Mouse (Mus musculus): Measurements from ENCODE around the gene Sidt1. TPM values are rescaled to one million over a fixed set of nuclear protein-coding genes. Genes with fewer than 3 reads are reported as not detected.
A peak's percentile ranks its signal among the peaks of the same experiment; 100 is the strongest.
"Not testable (repeated sequence)": the region's sequence is repeated elsewhere in the genome, so short reads cannot be mapped to it uniquely, and the experiment has no call there.

The Sidt1 gene
- polyA plus RNA-seq, 1 experiment from 2014 or later = 7.6 TPM

GRCm38 (mm10) chr16:44320232-44320631 is 12.8 kb downstream of the Sidt1 start:
- ATAC-seq (ENCODE audit: low FRiP score, low TSS enrichment) (no peak), DNase-seq (peak; percentile 16)
- Histone ChIP-seq H3K27ac (replicated peaks; ENCODE audit: low read depth, low read length) (no peak overlapping the region), H3K4me1 (ENCODE audit: control insufficient read depth, insufficient read depth, low read length) (no peaks in the 10 kb centered on the region), H3K4me3 (replicated peaks; ENCODE audit: low read depth, low read length) (no peak overlapping the region), H3K36me3 (ENCODE audit: control insufficient read depth, insufficient read depth, low read length) (no peaks in the 10 kb centered on the region), H3K4me2 (ENCODE audit: low read length) (no peak overlapping the region), H3K27me3 (ENCODE audit: control insufficient read depth, insufficient read depth, low read length) (no peaks in the 10 kb centered on the region), H3K9me3 (ENCODE audit: control insufficient read depth, low read length) (no peaks in the 10 kb centered on the region), H3K9ac (replicated peaks; ENCODE audit: low read length) (no peak overlapping the region)
- WGBS = 55% methylated on average over 3 of the region's 3 CpGs

- H3K4me3 ChIP-seq (replicated peaks; ENCODE audit: low read depth, low read length) = no peak overlapping the region
- no peak overlapping the region for H3K4me2 ChIP-seq (ENCODE audit: low read length)
- DNase-seq = no peak
- H3K9ac ChIP-seq (replicated peaks; ENCODE audit: low read length) = no peak overlapping the region
- no peak overlapping the region for H3K27ac ChIP-seq (replicated peaks; ENCODE audit: low read depth, low read length)
- no peaks in the 10 kb centered on the region for H3K9me3 ChIP-seq (ENCODE audit: control insufficient read depth, low read length)
- no peaks in the 10 kb centered on the region for H3K36me3 ChIP-seq (ENCODE audit: control insufficient read depth, insufficient read depth, low read length)
- 80% methylated on average over 4 of the region's 4 CpGs for WGBS
- ATAC-seq (ENCODE audit: low FRiP score, low TSS enrichment) = no peak
- H3K4me1 ChIP-seq (ENCODE audit: control insufficient read depth, insufficient read depth, low read length) = no peaks in the 10 kb centered on the region
- H3K27me3 ChIP-seq (ENCODE audit: control insufficient read depth, insufficient read depth, low read length) = no peaks in the 10 kb centered on the region
These were observed 16.6 kb downstream of the Sidt1 start for GRCm38 (mm10) chr16:44316350-44316749.

GRCm38 (mm10) chr16:44313422-44313821 is 19.6 kb downstream of the Sidt1 start:
- Histone ChIP-seq H3K36me3 (ENCODE audit: control insufficient read depth, insufficient read depth, low read length) (no peaks in the 10 kb centered on the region), H3K27ac (replicated peaks; ENCODE audit: low read depth, low read length) (no peak overlapping the region), H3K4me3 (replicated peaks; ENCODE audit: low read depth, low read length) (no peak overlapping the region), H3K4me2 (ENCODE audit: low read length) (no peak overlapping the region), H3K9me3 (ENCODE audit: control insufficient read depth, low read length) (no peaks in the 10 kb centered on the region), H3K27me3 (ENCODE audit: control insufficient read depth, insufficient read depth, low read length) (no peaks in the 10 kb centered on the region), H3K9ac (replicated peaks; ENCODE audit: low read length) (no peak overlapping the region), H3K4me1 (ENCODE audit: control insufficient read depth, insufficient read depth, low read length) (no peaks in the 10 kb centered on the region)
- ATAC-seq (ENCODE audit: low FRiP score, low TSS enrichment) = no peak
- WGBS = 86% methylated on average over 4 of the region's 4 CpGs
- DNase-seq = no peak

GRCm38 (mm10) chr16:44305606-44306005 is 27.4 kb downstream of the Sidt1 start:
- H3K27me3 ChIP-seq (ENCODE audit: control insufficient read depth, insufficient read depth, low read length) = no peaks in the 10 kb centered on the region
- H3K27ac ChIP-seq (replicated peaks; ENCODE audit: low read depth, low read length) = no peak overlapping the region
- ATAC-seq (ENCODE audit: low FRiP score, low TSS enrichment) (no peak), DNase-seq (no peak)
- H3K9me3 ChIP-seq (ENCODE audit: control insufficient read depth, low read length) = no peaks in the 10 kb centered on the region
- H3K9ac ChIP-seq (replicated peaks; ENCODE audit: low read length) = no peak overlapping the region
- no peak overlapping the region for H3K4me3 ChIP-seq (replicated peaks; ENCODE audit: low read depth, low read length)
- 59% methylated on average over 3 of the region's 3 CpGs for WGBS
- no peaks in the 10 kb centered on the region for H3K36me3 ChIP-seq (ENCODE audit: control insufficient read depth, insufficient read depth, low read length)
- no peaks in the 10 kb centered on the region for H3K4me1 ChIP-seq (ENCODE audit: control insufficient read depth, insufficient read depth, low read length)
- H3K4me2 ChIP-seq (ENCODE audit: low read length) = no peak overlapping the region

- Histone ChIP-seq H3K27ac (replicated peaks; ENCODE audit: low read depth, low read length) (no peak overlapping the region), H3K9ac (replicated peaks; ENCODE audit: low read length) (no peak overlapping the region), H3K4me1 (ENCODE audit: control insufficient read depth, insufficient read depth, low read length) (no peaks in the 10 kb centered on the region), H3K27me3 (ENCODE audit: control insufficient read depth, insufficient read depth, low read length) (no peaks in the 10 kb centered on the region), H3K9me3 (ENCODE audit: control insufficient read depth, low read length) (no peaks in the 10 kb centered on the region), H3K4me3 (replicated peaks; ENCODE audit: low read depth, low read length) (no peak overlapping the region), H3K36me3 (ENCODE audit: control insufficient read depth, insufficient read depth, low read length) (no peaks in the 10 kb centered on the region), H3K4me2 (ENCODE audit: low read length) (no peak overlapping the region)
- WGBS = 81% methylated on average over 2 of the region's 2 CpGs
- no peak for DNase-seq
- ATAC-seq (ENCODE audit: low FRiP score, low TSS enrichment) = no peak
These were observed 29.2 kb downstream of the Sidt1 start for GRCm38 (mm10) chr16:44303822-44304221.

- DNase-seq (peak; percentile 27), ATAC-seq (ENCODE audit: low FRiP score, low TSS enrichment) (no peak)
- Histone ChIP-seq H3K27ac (replicated peaks; ENCODE audit: low read depth, low read length) (no peak overlapping the region), H3K9ac (replicated peaks; ENCODE audit: low read length) (no peak overlapping the region), H3K36me3 (ENCODE audit: control insufficient read depth, insufficient read depth, low read length) (no peaks in the 10 kb centered on the region), H3K27me3 (ENCODE audit: control insufficient read depth, insufficient read depth, low read length) (no peaks in the 10 kb centered on the region), H3K4me1 (ENCODE audit: control insufficient read depth, insufficient read depth, low read length) (no peaks in the 10 kb centered on the region), H3K9me3 (ENCODE audit: control insufficient read depth, low read length) (no peaks in the 10 kb centered on the region), H3K4me3 (replicated peaks; ENCODE audit: low read depth, low read length) (no peak overlapping the region), H3K4me2 (ENCODE audit: low read length) (no peak overlapping the region)
- 56% methylated on average over 10 of the region's 10 CpGs for WGBS
These were observed 30.7 kb downstream of the Sidt1 start for GRCm38 (mm10) chr16:44302126-44302892.

- Histone ChIP-seq H3K27ac (replicated peaks; ENCODE audit: low read depth, low read length) (no peak overlapping the region), H3K4me2 (ENCODE audit: low read length) (no peak overlapping the region), H3K9ac (replicated peaks; ENCODE audit: low read length) (no peak overlapping the region), H3K9me3 (ENCODE audit: control insufficient read depth, low read length) (no peaks in the 10 kb centered on the region), H3K36me3 (ENCODE audit: control insufficient read depth, insufficient read depth, low read length) (no peaks in the 10 kb centered on the region), H3K27me3 (ENCODE audit: control insufficient read depth, insufficient read depth, low read length) (no peaks in the 10 kb centered on the region), H3K4me3 (replicated peaks; ENCODE audit: low read depth, low read length) (no peak overlapping the region), H3K4me1 (ENCODE audit: control insufficient read depth, insufficient read depth, low read length) (no peaks in the 10 kb centered on the region)
- ATAC-seq (ENCODE audit: low FRiP score, low TSS enrichment) (no peak), DNase-seq (no peak)
- WGBS = 82% methylated on average over 20 of the region's 20 CpGs
These were observed 33.4 kb downstream of the Sidt1 start for GRCm38 (mm10) chr16:44299438-44300093.

GRCm38 (mm10) chr16:44293960-44294359 is 39.0 kb downstream of the Sidt1 start:
- Histone ChIP-seq H3K4me1 (ENCODE audit: control insufficient read depth, insufficient read depth, low read length) (no peaks in the 10 kb centered on the region), H3K4me3 (replicated peaks; ENCODE audit: low read depth, low read length) (no peak overlapping the region), H3K36me3 (ENCODE audit: control insufficient read depth, insufficient read depth, low read length) (no peaks in the 10 kb centered on the region), H3K9ac (replicated peaks; ENCODE audit: low read length) (no peak overlapping the region), H3K27ac (replicated peaks; ENCODE audit: low read depth, low read length) (no peak overlapping the region), H3K27me3 (ENCODE audit: control insufficient read depth, insufficient read depth, low read length) (no peaks in the 10 kb centered on the region), H3K4me2 (ENCODE audit: low read length) (no peak overlapping the region), H3K9me3 (ENCODE audit: control insufficient read depth, low read length) (no peaks in the 10 kb centered on the region)
- no peak for ATAC-seq (ENCODE audit: low FRiP score, low TSS enrichment)
- DNase-seq = no peak

- WGBS = 92% methylated on average over 2 of the region's 2 CpGs
- ATAC-seq (ENCODE audit: low FRiP score, low TSS enrichment); H3K9me3 ChIP-seq (ENCODE audit: control insufficient read depth, low read length); H3K4me2 ChIP-seq (ENCODE audit: low read length); H3K36me3 ChIP-seq (ENCODE audit: control insufficient read depth, insufficient read depth, low read length); H3K4me1 ChIP-seq (ENCODE audit: control insufficient read depth, insufficient read depth, low read length); H3K27ac ChIP-seq (replicated peaks; ENCODE audit: low read depth, low read length); H3K27me3 ChIP-seq (ENCODE audit: control insufficient read depth, insufficient read depth, low read length); DNase-seq; H3K9ac ChIP-seq (replicated peaks; ENCODE audit: low read length); H3K4me3 ChIP-seq (replicated peaks; ENCODE audit: low read depth, low read length): not testable (repeated sequence)
These were observed 40.3 kb downstream of the Sidt1 start for GRCm38 (mm10) chr16:44292681-44293080.

Data from midbrain, embryonic 14.5 days (tissue).